8 mouse cellular contexts compared by ENCODE assay signal in genomic region chr19:40830198-40830597, GRCm38 (mm10). TPM values are rescaled to one million over a fixed set of nuclear protein-coding genes. Genes with fewer than 3 reads are reported as not detected.
DNase-seq lines count a peak whose midpoint lies in the region; ATAC-seq and TF ChIP-seq lines count a peak whose summit lies in the region.

No protein-coding gene starts in this region.

- no peaks in the 10 kb centered on the region for H3K9me3 ChIP-seq in limb, embryonic 14.5 days (ENCODE audit: control insufficient read depth, low read length)
- H3K9me3 ChIP-seq in stomach, embryonic 16.5 days (replicated peaks; ENCODE audit: control insufficient read depth, low read length): no peaks in the 10 kb centered on the region

- H3K27me3 ChIP-seq in spleen, adult 2 months (ENCODE audit: control insufficient read depth, insufficient read depth, low read length): no peaks in the 10 kb centered on the region
- H3K27me3 ChIP-seq in limb, embryonic 14.5 days (ENCODE audit: control insufficient read depth, insufficient read depth, low read length): no peaks in the 10 kb centered on the region
- no peaks in the 10 kb centered on the region for H3K27me3 ChIP-seq in stomach, embryonic 16.5 days (ENCODE audit: control insufficient read depth, insufficient read depth, low read length)

- no peaks in the 10 kb centered on the region for H3K36me3 ChIP-seq in spleen, adult 2 months (ENCODE audit: control insufficient read depth, insufficient read depth, low read length)
- no peaks in the 10 kb centered on the region for H3K36me3 ChIP-seq in limb, embryonic 14.5 days (ENCODE audit: control insufficient read depth, insufficient read depth, low read length)
- no peaks in the 10 kb centered on the region for H3K36me3 ChIP-seq in stomach, embryonic 16.5 days (ENCODE audit: control insufficient read depth, insufficient read depth, low read length)

- no peak for ATAC-seq in limb, embryonic 14.5 days (ENCODE audit: low FRiP score, low read depth)
- no peak for ATAC-seq in stomach, embryonic 16.5 days (ENCODE audit: insufficient read depth, low FRiP score)

- H3K4me3 ChIP-seq in spleen, adult 2 months (ENCODE audit: extremely low read depth, insufficient read depth, insufficient read length): peak overlapping the region; percentile 94
- H3K4me3 ChIP-seq in limb, embryonic 14.5 days (replicated peaks; ENCODE audit: low read length): peak overlapping the region; percentile 94
- H3K4me3 ChIP-seq in stomach, embryonic 16.5 days (replicated peaks; ENCODE audit: low read length): peak overlapping the region; percentile 87

- TF ChIP-seq CTCF in spleen, adult 2 months (IDR thresholded peaks at IDR 0.05; ENCODE audit: extremely low read depth, insufficient read depth, insufficient read length, insufficient replicate concordance): no peak

- WGBS in spleen, adult 2 months: 39% methylated on average over 7 of the region's 7 CpGs
- WGBS in limb, embryonic 14.5 days: 61% methylated on average over 7 of the region's 7 CpGs
- WGBS in stomach, embryonic 16.5 days: 48% methylated on average over 7 of the region's 7 CpGs

- peak; percentile 21 for DNase-seq in embryo, embryonic 10.5 days (ENCODE audit: low spot score)
- no peak for DNase-seq in embryo, embryonic 9.5 days (ENCODE audit: extremely low spot score)
- DNase-seq in spleen, adult 2 months (ENCODE audit: low read depth in 1 of 2, low spot score in 2 of 2): no peak
- no peak for DNase-seq in spleen, postnatal 10 days (ENCODE audit: low spot score in 2 of 2)
- DNase-seq in limb, embryonic 14.5 days (ENCODE audit: low spot score): no peak
- DNase-seq in spleen, adult 18-20 months: no peak
- no peak for DNase-seq in left cerebral cortex, postnatal 4 days

- H3K9ac ChIP-seq in limb, embryonic 14.5 days (ENCODE audit: low read depth, low read length, severe bottlenecking): peak overlapping the region; percentile 98
- H3K9ac ChIP-seq in stomach, embryonic 16.5 days (ENCODE audit: low read length): peak overlapping the region; percentile 96

- H3K27ac ChIP-seq in spleen, adult 2 months (ENCODE audit: insufficient read depth, low read length): no peak overlapping the region
- H3K27ac ChIP-seq in limb, embryonic 14.5 days (replicated peaks; ENCODE audit: low read depth, low read length): no peak overlapping the region
- no peak overlapping the region for H3K27ac ChIP-seq in stomach, embryonic 16.5 days (ENCODE audit: low read length)

- TF ChIP-seq POLR2A in spleen, adult 2 months (IDR thresholded peaks at IDR 0.05; ENCODE audit: low read depth, low read length): no peak
- no peak for TF ChIP-seq POLR2A in limb, embryonic 14.5 days (IDR thresholded peaks at IDR 0.05; ENCODE audit: borderline replicate concordance, extremely low read depth, insufficient read depth, insufficient read length)

- intact Hi-C loops in left cerebral cortex, postnatal 4 days (cut with DNase I): no loop called here

- H3K4me1 ChIP-seq in spleen, adult 2 months (ENCODE audit: control insufficient read depth, insufficient read depth, insufficient read length): peaks cover 7% of the 10 kb centered on the region
- H3K4me1 ChIP-seq in limb, embryonic 14.5 days (ENCODE audit: control insufficient read depth, insufficient read depth, low read length): peaks cover 16% of the 10 kb centered on the region
- peaks cover 12% of the 10 kb centered on the region for H3K4me1 ChIP-seq in stomach, embryonic 16.5 days (ENCODE audit: control insufficient read depth, insufficient read depth, low read length)

- H3K4me2 ChIP-seq in limb, embryonic 14.5 days (replicated peaks; ENCODE audit: low read depth, low read length, severe bottlenecking): peak overlapping the region; percentile 55
- H3K4me2 ChIP-seq in stomach, embryonic 16.5 days (ENCODE audit: low read depth, low read length): peak overlapping the region; percentile 86

RNA-seq across cellular contexts. Expression of gene Ccnj, which starts 0.9 kb away (rescaled TPM):
- polyA plus RNA-seq in spleen, adult 2 months (2012; rRNA removed): 8.4 and 10.5 TPM in 2 replicates
- polyA plus RNA-seq in limb, embryonic 14.5 days (2012; rRNA removed): 12.3 and 14.0 TPM in 2 replicates
- 9.8 and 10.2 TPM in 2 replicates for polyA plus RNA-seq in limb, embryonic 14.5 days (2014; fragmentation: Nextera tagmentation; extraction: Ambion mirVana)
- 6.3 and 7.1 TPM in 2 replicates for polyA plus RNA-seq in stomach, embryonic 16.5 days (2015; fragmentation: Nextera tagmentation; extraction: Ambion mirVana)
- 10 to 100 TPM; 14.0 to 14.7 TPM for total RNA-seq in left cerebral cortex, postnatal 4 days (2021)
